Mouse (Mus musculus) spleen, postnatal 10 days (tissue): ENCODE results near the gene Lrrfip1.

ENCODE experiments used
- DNase-seq, 2 experiments: peaks; one replicate each; pipeline ENCODE4 v3.0.0; 2021 to 2022; ENCODE audit warnings: low spot score in 2 of 2

Lrrfip1 gene

DNA sequence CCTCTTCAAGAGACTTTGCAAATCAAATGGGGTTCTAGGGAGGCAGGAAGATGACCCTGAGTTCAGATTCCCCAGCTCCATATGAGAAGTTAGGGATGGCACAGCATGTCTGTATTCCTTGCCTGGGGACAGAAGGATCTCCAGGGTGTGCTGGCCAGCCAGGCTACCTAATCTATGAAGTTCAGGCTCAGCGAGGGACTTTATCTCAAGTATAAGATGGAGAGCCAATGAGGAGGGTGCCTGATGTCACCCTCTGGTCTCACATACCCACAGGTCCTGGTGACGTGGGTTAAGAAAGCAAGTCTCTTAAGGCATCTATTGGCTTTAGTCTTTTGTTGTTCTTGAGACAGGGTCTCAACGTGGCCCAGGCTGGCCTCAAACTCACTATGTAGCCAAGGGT is 124.9 kb downstream of the Lrrfip1 start:
- DNase-seq: no peak

DNA sequence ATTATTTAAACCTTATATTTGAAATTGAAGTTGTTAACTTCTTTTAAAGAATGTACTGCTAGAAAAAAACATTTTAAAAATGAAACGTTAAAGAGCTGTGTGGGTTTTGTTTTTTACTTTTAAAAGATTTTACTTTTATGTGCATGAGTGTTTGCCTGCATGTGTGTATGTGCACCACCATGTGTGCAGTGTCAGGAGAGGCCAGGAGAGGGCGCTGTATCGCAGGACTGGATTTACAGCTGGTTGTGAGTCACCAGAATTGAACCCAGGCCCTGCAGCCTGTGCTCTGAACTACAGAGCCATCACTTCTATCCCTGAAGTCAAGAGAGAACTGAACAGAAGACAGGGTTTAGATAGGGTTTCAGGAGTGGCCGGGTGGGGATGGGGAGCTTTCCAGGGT is 130.3 kb downstream of the Lrrfip1 start:
- no peak for DNase-seq

DNA sequence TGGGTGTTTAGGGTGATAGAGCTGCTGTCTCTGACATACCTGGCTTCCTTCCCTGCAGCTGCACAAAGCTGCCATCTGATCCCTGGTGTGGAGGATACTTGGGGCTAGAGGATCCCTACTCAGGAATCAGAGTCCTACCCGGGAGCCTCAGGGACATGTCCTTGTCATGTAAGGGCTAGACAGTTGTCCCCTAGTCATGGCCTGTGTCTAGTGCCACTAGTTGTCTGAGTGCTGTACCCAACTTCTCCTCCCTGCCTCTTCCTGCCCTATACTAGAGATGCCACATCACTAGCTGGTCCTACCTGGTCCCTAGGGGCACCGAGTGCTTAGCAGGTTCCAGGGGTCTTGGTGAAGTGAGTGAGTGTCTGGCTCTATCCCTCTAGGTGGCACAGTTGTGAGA is 138.5 kb downstream of the Lrrfip1 start:
- DNase-seq: no peak

DNA sequence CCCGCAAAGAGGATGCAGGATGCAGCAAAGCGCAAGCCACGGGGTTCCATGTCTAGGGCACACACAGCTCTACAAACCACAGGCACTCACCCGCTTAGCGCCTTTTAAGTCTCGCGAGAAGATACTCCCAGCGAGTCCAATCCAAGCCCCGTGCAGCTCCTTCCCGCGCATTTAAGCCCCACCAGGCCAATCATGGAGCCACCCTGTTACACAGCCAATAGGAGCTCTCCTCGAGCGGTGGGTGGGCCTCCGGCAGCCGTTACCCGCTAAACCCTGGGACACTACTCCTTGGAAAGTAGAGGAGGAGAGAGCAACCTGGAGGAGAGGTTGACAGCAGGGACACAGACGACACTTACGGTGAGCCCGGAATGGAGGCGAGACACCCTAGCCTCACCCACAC is 146.3 kb downstream of the Lrrfip1 start, which contains the start of gene Rbm44:
TSS of gene Rbm44 (plus strand) at position 277 of the 400 bp plus-strand sequence.
- no peak for DNase-seq

DNA sequence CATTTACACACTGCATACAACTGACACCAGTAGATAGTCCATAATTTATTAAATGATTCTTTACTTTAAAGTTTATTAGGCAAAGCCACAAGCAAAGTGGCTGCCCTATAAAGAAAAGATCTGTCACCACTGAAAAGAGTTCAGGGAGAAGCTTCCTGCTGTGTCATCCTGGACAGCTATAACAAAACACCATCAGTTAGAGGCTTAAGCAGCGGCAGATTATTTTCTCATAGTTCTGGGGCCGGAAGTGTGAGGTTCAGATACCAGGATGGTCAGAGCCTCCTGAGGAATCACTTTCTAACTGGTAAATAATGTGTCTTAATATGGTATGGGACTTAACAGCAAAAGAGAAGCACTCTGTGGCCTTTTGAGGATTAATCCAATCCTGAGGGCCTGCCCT is 153.0 kb downstream of the Lrrfip1 start:
- no peak for DNase-seq

DNA sequence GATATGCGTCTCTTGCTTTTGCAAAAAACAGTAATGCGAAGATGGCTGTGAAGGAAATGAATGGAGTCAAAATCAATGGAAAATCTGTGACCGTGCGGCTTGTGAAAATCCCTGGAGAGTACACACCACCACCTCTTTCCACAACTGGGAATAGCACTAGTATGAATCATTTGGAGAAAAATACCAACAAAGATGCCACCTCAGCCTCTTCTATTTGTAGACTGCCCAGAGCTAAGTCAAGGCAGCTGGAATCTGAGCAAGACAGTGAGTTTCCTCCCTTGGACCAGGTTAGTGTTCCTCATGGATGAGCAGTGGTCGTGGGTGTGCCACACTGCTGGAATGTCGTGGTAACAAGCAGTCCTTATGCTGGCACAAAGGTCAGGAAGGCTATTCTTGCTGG is 168.3 kb downstream of the Lrrfip1 start:
- DNase-seq: no peak

DNA sequence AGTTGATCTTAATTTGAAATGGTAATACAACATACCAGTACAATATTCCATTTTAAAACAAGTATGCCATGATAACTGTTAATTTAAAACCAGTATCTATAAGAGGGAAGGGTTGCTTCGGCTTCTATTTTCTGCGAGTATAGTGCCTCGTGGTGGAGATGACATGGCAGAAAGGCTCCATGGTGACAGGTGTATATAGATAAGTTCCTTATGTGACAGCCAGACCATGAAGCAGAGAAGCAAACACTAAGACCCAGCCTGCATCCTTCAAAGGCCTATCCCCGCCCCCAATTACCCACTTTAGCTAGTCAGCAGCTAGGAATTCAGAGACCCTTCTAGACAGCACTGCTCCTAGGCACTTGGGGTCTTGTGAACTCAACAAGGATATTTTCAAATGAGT is 170.6 kb downstream of the Lrrfip1 start:
- DNase-seq: no peak

DNA sequence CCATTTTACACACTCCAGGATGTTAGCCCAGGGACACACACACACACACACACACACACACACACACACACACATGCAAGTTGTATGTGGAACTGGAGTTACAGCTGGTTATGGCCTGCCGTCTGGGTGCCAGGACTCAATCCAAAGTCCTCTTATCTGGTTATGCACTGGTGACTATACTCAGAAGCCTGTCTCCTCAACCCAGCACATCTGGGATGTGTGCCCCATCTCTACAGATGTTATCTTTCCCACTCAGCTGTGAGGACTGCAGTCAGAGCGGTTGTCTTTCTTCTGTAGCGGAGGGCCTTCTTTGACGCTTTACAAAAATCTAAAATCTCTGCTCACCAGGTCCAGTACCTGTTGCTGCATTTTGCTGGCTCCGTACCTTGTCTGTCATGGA is 176.3 kb downstream of the Lrrfip1 start:
- no peak for DNase-seq

DNA sequence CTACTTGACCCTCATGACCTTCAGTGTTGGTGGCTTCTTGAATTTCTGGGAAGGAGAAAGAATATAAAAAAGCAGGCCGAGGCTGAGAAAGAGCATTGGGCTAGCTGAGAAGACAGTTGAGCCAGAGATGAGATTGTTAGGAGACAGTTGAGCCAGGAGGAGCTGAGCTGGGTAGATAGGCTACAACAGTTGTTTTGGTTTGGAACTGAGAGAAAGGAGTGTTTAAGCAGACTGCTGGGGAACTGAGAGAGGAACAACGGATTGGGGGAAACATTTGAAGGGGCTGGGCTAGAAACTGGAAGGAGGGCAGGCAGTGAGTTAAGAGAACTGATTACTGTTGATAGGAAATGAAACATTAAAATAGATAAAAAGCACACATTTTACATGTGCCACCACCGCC is 177.5 kb downstream of the Lrrfip1 start:
- no peak for DNase-seq

DNA sequence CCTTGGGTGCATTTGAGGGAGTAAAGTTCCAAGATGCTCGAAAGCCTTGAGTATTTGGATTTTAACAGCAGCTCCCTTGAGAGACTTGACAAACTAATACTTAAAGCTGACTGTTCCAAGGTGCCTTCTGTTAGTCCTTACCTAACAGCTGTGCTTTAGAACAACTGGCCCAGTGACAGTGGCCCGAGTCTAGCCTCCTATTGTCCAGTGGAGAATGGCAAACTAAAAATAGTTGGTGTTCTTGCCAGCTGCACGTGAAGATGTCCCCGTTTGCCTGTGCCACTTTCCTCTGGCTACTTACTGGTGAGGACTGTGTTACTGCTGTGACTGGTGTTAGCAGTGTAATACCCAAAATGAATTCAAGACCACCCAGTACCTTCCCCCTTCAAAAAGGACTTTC is 178.3 kb downstream of the Lrrfip1 start:
- no peak for DNase-seq
